Mouse (Mus musculus) adrenal gland, adult 18-20 months (tissue): Measurements from ENCODE around the gene Atg4b. TPM values are rescaled to one million over a fixed set of nuclear protein-coding genes. Genes with fewer than 3 reads are reported as not detected.
"Not testable (repeated sequence)": the region's sequence is repeated elsewhere in the genome, so short reads cannot be mapped to it uniquely, and the experiment has no call there.

Source experiments
- DNase-seq, 2 experiments: peaks; one replicate each; pipeline ENCODE4 v3.0.0; 2021 to 2022; ENCODE audit warnings: low spot score in 2 of 2
- total RNA-seq, 2 experiments: library from RNA; stranded (reverse); gene quantifications; 1 replicate in 1 of 2; 2 replicates in 1 of 2; pipeline ENCODE4 v1.2.3; 2021

Atg4b gene
- total RNA-seq, 2 experiments from 2014 or later = 82.7 to 85.3 TPM

GRCm38 (mm10) chr1:93755291-93755610, 4.0 kb downstream of the Atg4b start:
- DNase-seq = no peak

- DNase-seq = no peak
Observed at GRCm38 (mm10) chr1:93755618-93756017, 4.3 kb downstream of the Atg4b start.

- no peak for DNase-seq
Observed at GRCm38 (mm10) chr1:93756154-93756553, 4.9 kb downstream of the Atg4b start.

- DNase-seq = no peak
Observed at GRCm38 (mm10) chr1:93760076-93760475, 8.8 kb downstream of the Atg4b start.

GRCm38 (mm10) chr1:93763531-93763930, 12.2 kb downstream of the Atg4b start:
- not testable (repeated sequence) for DNase-seq

GRCm38 (mm10) chr1:93764871-93765591, 13.7 kb downstream of the Atg4b start:
- DNase-seq = no peak

GRCm38 (mm10) chr1:93767600-93767999, 16.3 kb downstream of the Atg4b start:
- no peak for DNase-seq

GRCm38 (mm10) chr1:93769901-93770300, 18.6 kb downstream of the Atg4b start:
- no peak for DNase-seq

GRCm38 (mm10) chr1:93776686-93777085, 25.4 kb downstream of the Atg4b start:
- DNase-seq = no peak

- DNase-seq = no peak
Observed at GRCm38 (mm10) chr1:93786912-93787311, 35.6 kb downstream of the Atg4b start.

GRCm38 (mm10) chr1:93794526-93794925, 43.2 kb downstream of the Atg4b start:
- DNase-seq = no peak

GRCm38 (mm10) chr1:93795886-93796285, 44.6 kb downstream of the Atg4b start:
- peak in 1 of 2 experiments; percentile 15 for DNase-seq

- DNase-seq = no peak
Observed at GRCm38 (mm10) chr1:93800670-93801503, 49.6 kb downstream of the Atg4b start.

GRCm38 (mm10) chr1:93801741-93802238, 50.5 kb downstream of the Atg4b start, which contains the start of gene Dtymk:
TSS of gene Dtymk (minus strand) at chr1:93801934.
- peak; percentile 80 to 82 for DNase-seq

GRCm38 (mm10) chr1:93802771-93803170, 51.5 kb downstream of the Atg4b start:
- no peak for DNase-seq

- peak; percentile 100 for DNase-seq
Observed at GRCm38 (mm10) chr1:93803556-93804507, 52.5 kb downstream of the Atg4b start, which contains the start of gene Ing5. TSS of gene Ing5 (plus strand) at chr1:93803965.

- DNase-seq = no peak
Observed at GRCm38 (mm10) chr1:93804818-93805217, 53.5 kb downstream of the Atg4b start.

- DNase-seq = no peak
Observed at GRCm38 (mm10) chr1:93805221-93805951, 54.1 kb downstream of the Atg4b start.

GRCm38 (mm10) chr1:93808871-93809270, 57.6 kb downstream of the Atg4b start:
- DNase-seq = no peak

GRCm38 (mm10) chr1:93810011-93810410, 58.7 kb downstream of the Atg4b start:
- DNase-seq = no peak
